ENCODE assay signal across 26 mouse cellular contexts in genomic region chr14:105628673-105629072, GRCm38 (mm10).
DNase-seq lines count a peak whose midpoint lies in the region; ATAC-seq and TF ChIP-seq lines count a peak whose summit lies in the region.
"Had no signal": no experiment of that assay in that cellular context is flagged by ENCODE, and none has a peak within 500 bp of the region (broad histone marks: within the 10 kb centered on the region; RNA-seq: fewer than 3 reads in every experiment).

No protein-coding gene starts in this region.

- no peaks in the 10 kb centered on the region for H3K36me3 ChIP-seq in hindbrain, embryonic 10.5 days
- H3K36me3 ChIP-seq: heart, embryonic 15.5 days; intestine, embryonic 15.5 days; limb, embryonic 10.5 days; liver, embryonic 15.5 days; lung, embryonic 15.5 days; midbrain, embryonic 15.5 days; neural tube, embryonic 13.5 days; stomach, embryonic 15.5 days had no signal

- peaks cover 24% of the 10 kb centered on the region for H3K4me1 ChIP-seq in hindbrain, embryonic 10.5 days (replicated peaks)
- H3K4me1 ChIP-seq: intestine, embryonic 15.5 days; liver, embryonic 15.5 days; lung, embryonic 15.5 days; stomach, embryonic 15.5 days had no signal

- no peaks in the 10 kb centered on the region for H3K9me3 ChIP-seq in hindbrain, embryonic 10.5 days
- H3K9me3 ChIP-seq: heart, embryonic 15.5 days; intestine, embryonic 15.5 days; limb, embryonic 10.5 days; liver, embryonic 15.5 days; lung, embryonic 15.5 days; midbrain, embryonic 15.5 days; neural tube, embryonic 13.5 days; stomach, embryonic 15.5 days had no signal

- H3K27ac ChIP-seq in layer of hippocampus, adult 2 months: peak overlapping the region; percentile 95
- no peak overlapping the region for H3K27ac ChIP-seq in hindbrain, embryonic 10.5 days
- no peak overlapping the region for H3K27ac ChIP-seq in gastrocnemius, adult 2 months
- H3K27ac ChIP-seq: heart, embryonic 15.5 days; intestine, embryonic 15.5 days; liver, embryonic 15.5 days; lung, embryonic 15.5 days; midbrain, embryonic 15.5 days; neural tube, embryonic 13.5 days; stomach, embryonic 15.5 days had no signal

- no peak overlapping the region for H3K4me3 ChIP-seq in layer of hippocampus, adult 2 months
- H3K4me3 ChIP-seq in hindbrain, embryonic 10.5 days: no peak overlapping the region
- no peak overlapping the region for H3K4me3 ChIP-seq in gastrocnemius, adult 2 months
- H3K4me3 ChIP-seq: heart, embryonic 15.5 days; intestine, embryonic 15.5 days; limb, embryonic 10.5 days; liver, embryonic 15.5 days; lung, embryonic 15.5 days; midbrain, embryonic 15.5 days; neural tube, embryonic 13.5 days; stomach, embryonic 15.5 days had no signal

- peak; percentile 86 for ATAC-seq in granulocyte monocyte progenitor cell, adult 5-6 weeks (replicated peaks; ENCODE audit: poor library complexity, severe bottlenecking)
- ATAC-seq: forebrain, postnatal 0 days; hindbrain, embryonic 16.5 days; intestine, embryonic 15.5 days; midbrain, embryonic 15.5 days had no signal

- H3K27me3 ChIP-seq in hindbrain, embryonic 10.5 days (ENCODE audit: insufficient read depth, poor library complexity, severe bottlenecking): no peaks in the 10 kb centered on the region
- H3K27me3 ChIP-seq: heart, embryonic 15.5 days; intestine, embryonic 15.5 days; liver, embryonic 15.5 days; lung, embryonic 15.5 days; midbrain, embryonic 15.5 days; neural tube, embryonic 13.5 days; stomach, embryonic 15.5 days had no signal

- WGBS in hindbrain, embryonic 10.5 days: 73% methylated on average over 3 of the region's 3 CpGs

- peak in 1 of 2 experiments; percentile 19 for DNase-seq in layer of hippocampus, adult 2 months (ENCODE audit: low spot score in 2 of 2)
- no peak for DNase-seq in layer of hippocampus, adult 18-20 months (ENCODE audit: low spot score in 2 of 2)
- peak; percentile 84 for DNase-seq in R1 (ENCODE audit: low read depth, low spot score)
- no peak for DNase-seq in right cerebral cortex, adult 2 months (ENCODE audit: low spot score in 2 of 2)
- no peak for DNase-seq in hindbrain, embryonic 10.5 days (ENCODE audit: low spot score)
- no peak for DNase-seq in gastrocnemius, adult 2 months
- DNase-seq: adrenal gland, postnatal 36 days; cerebellum, adult 11-12 months; forebrain, postnatal 0 days; heart, postnatal 36 days; kidney, adult 9 months; kidney, postnatal 25 days; liver; lung, postnatal 36 days; retina, postnatal 1 day; thymus, adult 2 months had no signal

- no peak for TF ChIP-seq CTCF in layer of hippocampus, adult 2 months (conservative IDR thresholded peaks at IDR 0.05)
- no peak for TF ChIP-seq CTCF in gastrocnemius, adult 2 months (IDR thresholded peaks at IDR 0.05)

- intact Hi-C loops in gastrocnemius, adult 2 months (cut with DNase I): no loop called here
